Mouse (Mus musculus) CH12.LX (cell line): Measurements from ENCODE around the gene Stk32b. TPM values are rescaled to one million over a fixed set of nuclear protein-coding genes. Genes with fewer than 3 reads are reported as not detected.

Source experiments
- DNase-seq: peaks from one replicate; pipeline ENCODE4 v3.0.0-alpha.2; 2013; ENCODE audit errors: extremely low read depth
- H3K27ac ChIP-seq: 2 replicates; pipeline ENCODE4 v1.5.1; 2012; ENCODE audit warnings: low read depth, mild to moderate bottlenecking, control low read depth, moderate library complexity; ENCODE audit not compliant: insufficient read depth
- H3K27me3 ChIP-seq: replicated peaks from 2 replicates; pipeline ENCODE3; 2012; ENCODE audit warnings: inconsistent platforms
- H3K36me3 ChIP-seq, 2 experiments: replicated peaks in 1 of 2; 2 replicates each; pipeline versions ENCODE3 to v1.6.1; 2012; ENCODE audit warnings: inconsistent platforms in 1 of 2, low read length in 1 of 2, mild to moderate bottlenecking in 1 of 2, mixed read lengths in 1 of 2, moderate library complexity in 1 of 2; ENCODE audit not compliant: control insufficient read depth in 1 of 2, insufficient read depth in 1 of 2
- H3K4me1 ChIP-seq, 2 experiments: 2 replicates each; pipeline ENCODE4 v1.6.1; 2012; ENCODE audit warnings: inconsistent platforms in 1 of 2, moderate library complexity in 1 of 2; ENCODE audit not compliant: insufficient read depth in 2 of 2, control insufficient read depth in 1 of 2
- H3K4me2 ChIP-seq: 2 replicates; pipeline ENCODE4 v1.6.1; 2012; ENCODE audit warnings: low read depth, mild to moderate bottlenecking, control low read depth; ENCODE audit not compliant: poor library complexity, insufficient read depth, severe bottlenecking
- H3K4me3 ChIP-seq, 3 experiments: fragments of 150-350 bp in 1 of 3; sonication (generic) in 1 of 3; replicated peaks in 1 of 3; 2 replicates each; pipeline versions ENCODE3 to v1.5.1; 2011 to 2012; ENCODE audit warnings: low read depth in 2 of 3, low read length in 2 of 3, mild to moderate bottlenecking in 2 of 3, moderate library complexity in 2 of 3, control low read depth in 1 of 3, improper control_type of control experiment in 1 of 3, inconsistent platforms in 1 of 3, mixed read lengths in 1 of 3; ENCODE audit not compliant: poor library complexity in 1 of 3
- H3K79me2 ChIP-seq: replicated peaks from 2 replicates; pipeline ENCODE4 v1.6.1; 2012; ENCODE audit warnings: mild to moderate bottlenecking, moderate library complexity; ENCODE audit not compliant: control insufficient read depth, poor library complexity, insufficient read depth, severe bottlenecking; ENCODE audit errors: extremely low read depth
- H3K9ac ChIP-seq: 2 replicates; pipeline ENCODE4 v1.6.1; 2012; ENCODE audit warnings: low read depth, mild to moderate bottlenecking, control low read depth, moderate library complexity; ENCODE audit not compliant: insufficient read depth
- H3K9me3 ChIP-seq: replicated peaks from 2 replicates; pipeline ENCODE3; 2012; ENCODE audit warnings: low read length, inconsistent platforms, mixed read lengths
- BHLHE40 ChIP-seq: IDR thresholded peaks from 2 replicates; pipeline ENCODE4 v1.6.1; 2011; ENCODE audit warnings: mild to moderate bottlenecking, low read depth, low read length, improper control_type of control experiment
- CHD1 ChIP-seq: IDR thresholded peaks from 2 replicates; pipeline ENCODE4 v1.6.1; 2012; ENCODE audit warnings: low read depth, low read length, improper control_type of control experiment, inconsistent platforms
- CHD2 ChIP-seq: IDR thresholded peaks from 2 replicates; pipeline ENCODE4 v1.6.1; 2011; ENCODE audit warnings: low read length, improper control_type of control experiment
- CTCF ChIP-seq, 2 experiments: IDR thresholded peaks in 1 of 2; conservative IDR thresholded peaks in 1 of 2; 2 replicates each; pipeline ENCODE4 v1.5.1; 2011 to 2012; ENCODE audit warnings: low read depth in 2 of 2, low read length in 2 of 2, improper control_type of control experiment in 1 of 2, inconsistent platforms in 1 of 2, mild to moderate bottlenecking in 1 of 2, moderate library complexity in 1 of 2
- ELF1 ChIP-seq: IDR thresholded peaks from 2 replicates; pipeline ENCODE4 v1.6.1; 2014; ENCODE audit warnings: low read depth, mild to moderate bottlenecking, inconsistent platforms, low read length, improper control_type of control experiment
- EP300 ChIP-seq: IDR thresholded peaks from 2 replicates; pipeline ENCODE4 v1.6.1; 2011; ENCODE audit warnings: low read length, improper control_type of control experiment
- HCFC1 ChIP-seq: IDR thresholded peaks from 2 replicates; pipeline ENCODE4 v1.6.1; 2012; ENCODE audit warnings: low read depth, mild to moderate bottlenecking, inconsistent platforms, low read length, improper control_type of control experiment
- IRF4 ChIP-seq: IDR thresholded peaks from 2 replicates; pipeline ENCODE4 v1.6.1; 2014; ENCODE audit warnings: low read depth, mild to moderate bottlenecking, inconsistent platforms, low read length, improper control_type of control experiment
- JUN ChIP-seq: IDR thresholded peaks from 2 replicates; pipeline ENCODE4 v1.6.1; 2011; ENCODE audit warnings: low read depth, mild to moderate bottlenecking, low read length, improper control_type of control experiment, moderate library complexity; ENCODE audit not compliant: insufficient read depth
- JUND ChIP-seq: conservative IDR thresholded peaks from 2 replicates; pipeline ENCODE4 v1.6.1; 2011; ENCODE audit warnings: low read depth, low read length, improper control_type of control experiment
- KAT2A ChIP-seq: IDR thresholded peaks from 2 replicates; pipeline ENCODE4 v1.6.1; 2012; ENCODE audit warnings: low read length, improper control_type of control experiment, inconsistent platforms; ENCODE audit not compliant: insufficient replicate concordance
- MAFK ChIP-seq: IDR thresholded peaks from 2 replicates; pipeline ENCODE4 v1.6.1; 2011; ENCODE audit warnings: low read length, improper control_type of control experiment; ENCODE audit not compliant: insufficient replicate concordance
- MAZ ChIP-seq: IDR thresholded peaks from 2 replicates; pipeline ENCODE4 v1.6.1; 2012; ENCODE audit warnings: low read depth, mild to moderate bottlenecking, inconsistent platforms, low read length, improper control_type of control experiment, moderate library complexity
- MEF2A ChIP-seq: IDR thresholded peaks from 2 replicates; pipeline ENCODE4 v1.6.1; 2014; ENCODE audit warnings: low read depth, mild to moderate bottlenecking, inconsistent platforms, low read length, improper control_type of control experiment, borderline replicate concordance
- MXI1 ChIP-seq: IDR thresholded peaks from 2 replicates; pipeline ENCODE4 v1.6.1; 2011; ENCODE audit warnings: mild to moderate bottlenecking, low read depth, low read length, improper control_type of control experiment
- MYC ChIP-seq: IDR thresholded peaks from 2 replicates; pipeline ENCODE4 v1.6.1; 2011; ENCODE audit warnings: low read depth, mild to moderate bottlenecking, improper control_type of control experiment, low read length
- NELFE ChIP-seq: IDR thresholded peaks from 2 replicates; pipeline ENCODE4 v1.6.1; 2011; ENCODE audit warnings: low read depth, low read length, improper control_type of control experiment
- PAX5 ChIP-seq: IDR thresholded peaks from 2 replicates; pipeline ENCODE4 v1.6.1; 2012; ENCODE audit warnings: low read length, inconsistent platforms, mixed read lengths
- POLR2A ChIP-seq: IDR thresholded peaks from 2 replicates; pipeline ENCODE4 v1.6.1; 2011; ENCODE audit warnings: low read depth, mild to moderate bottlenecking, improper control_type of control experiment, low read length
- POLR2AphosphoS2 ChIP-seq: IDR thresholded peaks from 2 replicates; pipeline ENCODE4 v1.6.1; 2011; ENCODE audit warnings: low read depth, low read length, improper control_type of control experiment
- RAD21 ChIP-seq: IDR thresholded peaks from 2 replicates; pipeline ENCODE4 v1.6.1; 2011; ENCODE audit warnings: low read depth, mild to moderate bottlenecking, low read length, improper control_type of control experiment, moderate library complexity
- SIN3A ChIP-seq: IDR thresholded peaks from 2 replicates; pipeline ENCODE4 v1.6.1; 2012; ENCODE audit warnings: low read length, improper control_type of control experiment, inconsistent platforms
- TBP ChIP-seq: conservative IDR thresholded peaks from 2 replicates; pipeline ENCODE4 v1.6.1; 2011; ENCODE audit warnings: low read depth, low read length, improper control_type of control experiment
- TCF12 ChIP-seq: IDR thresholded peaks from 2 replicates; pipeline ENCODE4 v1.6.1; 2014; ENCODE audit warnings: low read depth, mild to moderate bottlenecking, inconsistent platforms, low read length, improper control_type of control experiment
- USF1 ChIP-seq: IDR thresholded peaks from 2 replicates; pipeline ENCODE4 v1.6.1; 2014; ENCODE audit warnings: low read depth, mild to moderate bottlenecking, inconsistent platforms, low read length, improper control_type of control experiment
- USF2 ChIP-seq: conservative IDR thresholded peaks from 2 replicates; pipeline ENCODE4 v1.6.1; 2011; ENCODE audit warnings: low read depth, low read length, improper control_type of control experiment
- ZKSCAN1 ChIP-seq: IDR thresholded peaks from 2 replicates; pipeline ENCODE4 v1.6.1; 2012; ENCODE audit warnings: low read depth, inconsistent platforms, low read length, improper control_type of control experiment, borderline replicate concordance
- ZMIZ1 ChIP-seq: IDR thresholded peaks from 2 replicates; pipeline ENCODE4 v1.6.1; 2012; ENCODE audit warnings: low read depth, mild to moderate bottlenecking, inconsistent platforms, low read length, improper control_type of control experiment
- dilution Hi-C: fragments of 300-500 bp; cut with MboI; formaldehyde crosslinking; loops from 2 replicates; pipeline ENCODE4 v1.14.3; 2020; ENCODE audit warnings: low sequenced_read_pairs; ENCODE audit not compliant: extremely low pct_unique_long_range_greater_than_20kb, extremely low pct_ligation_motif_present
- in situ Hi-C: fragments of 300-500 bp; cut with MboI; formaldehyde crosslinking; loops from 3 replicates; pipeline ENCODE4 v1.14.3; 2019; ENCODE audit warnings: low sequenced_read_pairs, low pct_ligation_motif_present, low pct_unique_long_range_greater_than_20kb, mixed read lengths
- polyA plus RNA-seq: library from polyadenylated mRNA; unstranded; fragments of >175 nt; gene quantifications from 2 replicates; pipeline ENCODE4 v1.2.1, GENCODE M21; 2012; ENCODE audit warnings: low read depth; ENCODE audit not compliant: insufficient read length
- total RNA-seq, 2 experiments: library from RNA; depleted of rRNA; stranded (reverse); fragments of 300-350 nt in 1 of 2; fragments of >200 nt in 1 of 2; gene quantifications; 2 replicates each; pipeline ENCODE4 v1.2.3; 2012 to 2014

The Stk32b gene
- total and polyA plus RNA-seq, 3 experiments = not detected

DNA sequence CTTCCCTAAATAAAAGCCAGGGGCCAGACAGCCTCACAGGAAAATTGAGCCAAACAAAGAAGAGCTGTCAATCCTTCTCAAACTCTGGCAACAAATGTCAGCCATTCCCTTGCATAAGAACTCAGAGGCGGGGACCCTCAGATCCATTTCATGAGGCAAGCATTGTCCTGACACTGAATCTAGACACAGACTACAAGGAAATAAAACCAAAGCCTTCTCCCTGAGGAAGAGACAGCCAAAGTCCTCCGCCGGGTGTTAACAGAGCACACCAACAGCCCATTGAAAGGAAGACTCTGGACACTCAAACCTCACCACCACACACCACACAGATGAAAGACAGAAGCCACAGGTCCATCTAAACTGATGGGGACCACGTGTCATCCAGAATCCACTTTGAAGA lies 57.8 kb downstream of the Stk32b start:
- Histone ChIP-seq H3K27me3 (peaks cover 88% of the 10 kb centered on the region), H3K9ac (no peak overlapping the region), H3K9me3 (no peaks in the 10 kb centered on the region), H3K79me2 (no peaks in the 10 kb centered on the region), H3K27ac (no peak overlapping the region), H3K4me3 (no peak overlapping the region), H3K4me1 (no peaks in the 10 kb centered on the region), H3K36me3 (no peaks in the 10 kb centered on the region), H3K4me2 (no peak overlapping the region)
- TF ChIP-seq CTCF (conservative IDR thresholded peaks at IDR 0.05 in 1 of 2, IDR thresholded peaks at IDR 0.05 in 1 of 2; ENCODE audit: low read depth in 2 of 2, low read length in 2 of 2) = no peak
- TF ChIP-seq KAT2A = no peak
- TF ChIP-seq EP300 = no peak
- TF ChIP-seq MAZ = no peak
- no peak for TF ChIP-seq USF1
- TF ChIP-seq MAFK = no peak
- TF ChIP-seq TBP = no peak
- TF ChIP-seq HCFC1 = no peak
- TF ChIP-seq MXI1 = no peak
- TF ChIP-seq JUN = no peak
- no peak for TF ChIP-seq CHD2
- TF ChIP-seq SIN3A = no peak
- no peak for TF ChIP-seq MYC
- no peak for TF ChIP-seq NELFE
- no peak for TF ChIP-seq CHD1
- TF ChIP-seq ZMIZ1 = no peak
- no peak for TF ChIP-seq USF2
- in situ Hi-C loops = no loop called here
- dilution Hi-C loops = no loop called here
- no peak for DNase-seq

DNA sequence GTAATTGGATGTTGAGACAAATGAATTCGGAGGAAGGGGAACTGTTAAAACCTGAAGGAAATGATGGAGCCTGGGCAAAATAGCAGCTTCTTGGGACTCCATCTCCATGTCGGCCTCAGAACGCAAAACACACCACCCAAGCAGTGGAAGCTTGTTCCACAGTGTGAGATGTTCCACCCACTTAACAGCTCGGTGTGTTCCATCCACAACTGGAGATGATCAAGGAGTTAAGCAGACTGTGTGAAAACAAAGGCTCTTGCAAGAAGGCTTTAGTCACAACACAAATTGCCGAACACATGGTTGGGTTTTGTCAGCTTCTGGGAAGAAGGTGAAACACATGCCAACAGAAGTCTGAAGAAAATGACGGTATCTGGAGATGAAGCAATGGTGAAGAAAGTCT lies 59.2 kb downstream of the Stk32b start:
- in situ Hi-C loops = no loop called here
- dilution Hi-C loops = no loop called here
- TF ChIP-seq MXI1 (no peak), MYC (no peak), ZKSCAN1 (no peak), JUND (no peak), IRF4 (no peak), USF2 (no peak), RAD21 (no peak), ELF1 (no peak), POLR2AphosphoS2 (no peak), CHD2 (no peak), TCF12 (no peak), POLR2A (no peak), BHLHE40 (no peak), PAX5 (no peak), MEF2A (no peak), KAT2A (no peak)

More for the DNA sequence above, 59.2 kb downstream of the Stk32b start:
- H3K4me1 ChIP-seq = no peaks in the 10 kb centered on the region
- H3K27ac ChIP-seq = no peak overlapping the region
- H3K9me3 ChIP-seq = no peaks in the 10 kb centered on the region
- no peak overlapping the region for H3K4me3 ChIP-seq
- no peak for DNase-seq
- H3K36me3 ChIP-seq = no peaks in the 10 kb centered on the region
- H3K4me2 ChIP-seq = no peak overlapping the region
- H3K9ac ChIP-seq = no peak overlapping the region
- peaks cover 81% of the 10 kb centered on the region for H3K27me3 ChIP-seq
- H3K79me2 ChIP-seq = no peaks in the 10 kb centered on the region
